Mouse (Mus musculus) embryo, embryonic 11.5 days (tissue): ENCODE data around the gene Olfr487.
"Not testable (repeated sequence)": the region's sequence is repeated elsewhere in the genome, so short reads cannot be mapped to it uniquely, and the experiment has no call there.

Source experiments
- DNase-seq: peaks from one replicate; pipeline ENCODE4 v3.0.0-alpha.2; 2012; ENCODE audit warnings: low read depth, low spot score

Gene Olfr487

DNA sequence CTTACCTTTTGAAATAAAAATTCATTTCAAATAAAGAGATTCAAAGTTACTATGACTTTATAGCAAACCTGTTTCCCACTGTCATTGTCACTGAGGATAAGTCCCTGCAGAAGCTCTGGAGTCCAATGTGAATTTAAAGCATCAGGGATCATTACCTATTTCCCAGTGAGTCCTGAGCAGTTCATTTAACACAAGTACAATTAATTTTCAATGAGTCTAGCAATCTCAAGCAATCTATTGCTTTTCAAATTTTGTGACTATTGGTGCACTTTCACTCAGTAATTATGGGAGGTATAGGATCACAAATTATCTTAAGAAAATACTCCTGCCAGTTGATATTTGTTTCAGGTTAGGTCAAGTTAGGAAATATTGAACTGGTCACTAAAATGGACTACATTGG is at the start of gene Olfr487:
Gene Olfr487 (minus strand): TSS at position 101 of the 400 bp plus-strand sequence.
- not testable (repeated sequence) for DNase-seq

DNA sequence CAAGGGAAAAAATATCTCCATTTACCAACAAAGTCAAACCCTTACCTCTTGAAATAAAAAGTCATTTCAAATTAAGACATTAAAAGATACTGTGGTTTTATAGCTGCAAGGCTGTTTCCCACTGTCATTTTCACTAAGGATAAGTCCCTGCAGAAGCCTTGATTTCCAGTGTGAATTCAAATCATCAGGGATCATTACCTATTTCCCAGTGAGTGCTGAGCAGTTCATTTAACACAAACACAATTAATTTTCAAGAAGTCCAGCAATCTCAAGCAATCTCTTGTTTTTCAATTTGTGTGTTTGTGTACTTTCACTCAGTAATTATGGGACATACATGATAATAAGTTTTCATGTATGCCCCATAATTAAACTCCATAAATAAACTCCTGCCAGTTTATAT is 43.8 kb upstream of the Olfr487 start, which contains the start of gene Olfr488:
Gene Olfr488 (minus strand): TSS at position 101 of the 400 bp plus-strand sequence.
- no peak for DNase-seq

- no peak for DNase-seq
Measured at GRCm38 (mm10) chr7:108233551-108233950, 19.1 kb upstream of the Olfr487 start.

- no peak for DNase-seq
Measured at GRCm38 (mm10) chr7:108196938-108197337, 17.5 kb downstream of the Olfr487 start.

DNA sequence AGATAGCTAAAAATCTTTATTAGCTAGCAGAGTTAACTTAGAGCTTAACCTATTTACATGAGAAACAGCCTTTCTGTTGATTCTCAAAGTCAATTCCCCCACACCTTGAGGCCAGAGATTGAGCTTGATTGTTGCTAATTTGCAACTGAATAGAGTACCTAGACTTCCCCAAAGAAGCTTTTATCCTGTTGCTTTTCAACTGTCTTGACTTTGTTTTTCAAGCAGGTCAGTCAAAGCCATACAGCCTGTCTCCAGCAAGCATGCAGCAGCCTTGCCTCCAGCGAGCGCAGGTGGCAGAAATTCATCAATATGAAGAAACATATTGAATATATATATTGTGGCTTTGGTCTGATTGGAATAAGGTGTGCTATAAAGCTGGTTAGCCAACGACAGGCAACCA is 18.1 kb downstream of the Olfr487 start:
- not testable (repeated sequence) for DNase-seq

DNA sequence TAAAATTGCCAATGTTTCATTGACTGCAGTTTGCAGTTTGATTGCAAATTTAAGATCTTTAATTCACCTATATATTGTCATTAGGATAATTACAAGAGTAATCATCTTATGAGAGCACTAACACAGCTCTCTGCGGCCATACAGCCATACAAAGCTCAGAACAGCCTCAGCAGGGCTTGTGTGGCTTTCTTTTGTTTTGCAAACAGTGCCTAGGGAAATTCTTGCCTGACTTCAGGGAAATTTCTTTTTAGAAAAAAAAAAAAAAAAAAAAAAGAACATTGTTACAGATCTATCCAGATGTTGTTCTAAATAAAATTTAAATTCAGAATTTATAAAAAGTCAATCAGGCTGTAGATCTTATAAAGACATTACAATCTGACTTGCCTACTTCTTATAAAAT is 21.7 kb downstream of the Olfr487 start:
- not testable (repeated sequence) for DNase-seq

DNA sequence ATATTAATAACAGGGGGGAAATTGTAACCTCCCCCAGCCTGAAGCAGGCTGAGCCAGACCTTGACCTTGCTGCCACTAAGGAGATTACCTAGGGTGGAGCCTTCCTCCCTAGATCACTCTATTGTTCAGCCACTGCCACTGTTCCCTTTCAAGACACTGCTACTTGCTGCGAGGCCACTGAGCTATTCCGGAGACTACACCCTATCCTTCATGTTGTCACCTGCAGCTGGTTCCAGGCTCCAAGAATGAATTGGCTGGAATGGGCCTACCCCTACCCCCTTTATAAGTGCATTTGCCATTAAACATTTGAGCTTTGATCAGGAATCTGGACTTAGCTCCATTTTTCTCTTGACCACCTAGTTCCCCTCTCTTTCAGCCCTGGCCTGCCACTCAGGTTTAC is 23.2 kb downstream of the Olfr487 start:
- not testable (repeated sequence) for DNase-seq

DNA sequence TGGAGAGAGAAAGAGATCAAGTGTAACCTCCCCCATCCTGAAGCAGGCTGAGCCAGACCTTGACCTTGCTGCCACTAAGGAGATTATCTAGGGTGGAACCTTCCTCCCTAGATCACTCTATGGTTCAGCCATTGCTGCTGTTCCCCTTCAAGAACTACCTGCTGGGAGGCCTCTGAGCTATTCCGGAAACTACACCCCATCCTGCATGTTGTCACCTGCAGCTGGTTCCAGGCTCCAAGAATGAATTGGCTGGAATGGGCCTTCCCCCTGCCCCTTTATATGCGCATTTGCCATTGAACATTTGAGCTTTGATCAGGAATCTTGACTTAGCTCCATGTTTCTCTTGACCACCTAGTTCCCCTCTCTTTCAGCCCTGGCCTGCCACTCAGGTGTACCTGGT is 29.2 kb downstream of the Olfr487 start:
- DNase-seq: not testable (repeated sequence)

GRCm38 (mm10) chr7:108184401-108184800 is 30.0 kb downstream of the Olfr487 start:
- not testable (repeated sequence) for DNase-seq

DNA sequence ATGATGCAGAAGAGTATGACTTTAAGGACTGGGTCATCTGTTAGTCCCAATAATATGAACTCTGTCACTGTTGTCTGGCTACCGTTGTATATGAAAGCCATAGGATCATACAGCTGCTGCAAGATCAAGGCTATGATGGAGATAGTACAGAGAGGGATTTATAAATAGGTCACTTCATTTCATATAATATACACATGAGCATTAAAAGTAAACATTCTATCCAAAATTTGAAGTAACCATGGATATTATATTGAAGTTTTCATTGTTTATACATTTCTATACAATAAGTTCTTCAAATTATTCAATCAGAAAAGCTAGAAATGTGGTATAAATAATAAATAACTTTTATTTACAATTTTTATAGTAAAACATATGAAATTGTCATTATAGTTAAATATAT is 41.8 kb downstream of the Olfr487 start, which contains the start of gene Olfr486:
Gene Olfr486 (minus strand): TSS at position 101 of the 400 bp plus-strand sequence.
- not testable (repeated sequence) for DNase-seq

DNA sequence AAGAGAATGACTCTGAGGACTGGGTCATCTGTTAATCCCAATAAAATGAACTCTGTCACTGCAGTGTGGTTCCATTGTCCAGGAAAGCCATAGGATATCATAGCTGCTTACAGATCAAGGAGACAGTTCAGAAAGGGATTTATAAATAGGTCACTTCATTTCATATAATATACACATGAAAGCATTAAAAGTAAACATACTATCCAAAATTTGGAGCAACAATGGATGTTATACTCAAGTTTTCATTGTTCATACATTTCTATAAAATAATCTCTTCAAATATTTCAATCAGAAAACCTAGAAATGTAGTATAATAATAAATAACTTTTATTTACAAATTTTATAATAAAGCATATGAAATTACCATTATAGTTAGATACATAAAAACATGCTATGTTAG is 54.7 kb downstream of the Olfr487 start, which contains the start of gene Olfr485:
Gene Olfr485 (minus strand): TSS at position 101 of the 400 bp plus-strand sequence.
- no peak for DNase-seq
